Mouse (Mus musculus) gastrocnemius, adult 18-20 months (tissue): ENCODE measurements around the gene Wdr95. TPM values are rescaled to one million over a fixed set of nuclear protein-coding genes. Genes with fewer than 3 reads are reported as not detected.

Experiments used
- DNase-seq: peaks from one replicate; pipeline ENCODE4 v3.0.0; 2021; ENCODE audit warnings: low spot score
- total RNA-seq, 2 experiments: library from RNA; stranded (reverse); gene quantifications; 2 replicates each; pipeline ENCODE4 v1.2.3; 2021

The Wdr95 gene
- total RNA-seq, 2 experiments from 2014 or later = not detected

DNA sequence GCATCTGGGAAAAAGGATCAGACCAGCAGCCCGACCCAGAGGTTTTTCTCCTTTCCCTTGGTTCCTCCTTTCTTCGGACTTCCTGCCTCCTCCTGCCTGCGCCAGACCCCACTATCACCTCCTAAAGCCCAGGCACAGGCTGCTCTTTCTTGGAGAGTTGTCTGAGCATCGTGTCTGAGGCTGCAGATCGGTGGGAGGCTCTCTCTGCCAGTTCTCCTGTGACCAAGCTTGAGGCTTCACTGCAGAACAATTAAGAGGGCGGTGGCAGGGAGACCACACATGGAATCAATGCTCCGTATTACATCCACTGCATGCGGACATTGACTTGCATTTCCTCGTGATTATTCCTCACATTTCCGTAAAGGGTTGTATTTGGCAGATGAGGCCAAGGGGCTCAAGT lies 49.0 kb downstream of the Wdr95 start:
- DNase-seq = no peak

DNA sequence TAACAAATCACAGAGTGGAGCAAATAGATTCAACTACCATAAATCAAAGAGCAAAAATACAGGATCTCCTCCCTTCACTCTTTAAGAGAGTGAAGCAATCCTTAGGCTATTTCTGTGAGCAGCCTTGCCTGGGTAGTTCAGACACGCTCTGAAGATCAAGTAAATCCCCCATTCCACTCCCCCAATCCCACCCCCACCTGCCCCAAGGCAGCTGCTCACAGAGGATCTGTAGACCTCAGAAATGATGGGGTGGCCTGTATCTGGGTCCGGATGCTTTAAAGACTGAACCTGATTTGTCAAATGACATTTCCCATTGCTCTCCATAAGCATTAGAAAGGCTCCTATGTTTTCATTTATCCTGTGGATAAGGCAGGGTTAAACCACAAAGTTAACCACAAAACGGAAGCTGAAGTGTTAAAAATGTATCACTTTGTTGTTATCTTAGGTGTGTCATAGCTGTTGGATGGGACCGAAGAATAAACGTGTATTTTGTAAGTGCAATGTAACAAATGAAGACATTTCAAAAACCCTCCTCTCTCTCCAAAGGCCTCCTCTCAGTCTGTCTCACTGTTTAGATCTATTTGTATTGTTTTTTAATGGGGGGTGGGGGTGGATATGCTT lies 54.3 kb downstream of the Wdr95 start:
- DNase-seq = no peak

DNA sequence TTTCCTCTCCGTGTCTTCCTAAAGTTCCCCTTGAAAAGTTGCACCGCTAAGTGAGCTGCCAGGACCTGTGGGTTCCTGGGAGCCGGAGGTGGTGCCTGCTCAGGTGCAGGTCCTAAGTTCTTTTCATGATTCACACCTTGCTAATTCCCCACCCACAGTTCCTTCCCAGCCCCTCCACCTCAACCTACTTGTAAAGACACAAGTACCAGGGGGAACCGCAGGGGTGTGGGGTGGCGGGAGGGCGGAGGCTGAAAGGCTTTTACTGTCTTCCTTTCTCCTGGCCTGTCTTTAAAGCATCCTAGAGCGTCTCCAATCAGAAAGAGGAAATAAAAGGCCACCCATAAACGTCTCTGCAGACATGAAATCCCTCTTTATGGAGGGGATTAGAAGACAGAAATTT lies 55.0 kb downstream of the Wdr95 start:
- no peak for DNase-seq

DNA sequence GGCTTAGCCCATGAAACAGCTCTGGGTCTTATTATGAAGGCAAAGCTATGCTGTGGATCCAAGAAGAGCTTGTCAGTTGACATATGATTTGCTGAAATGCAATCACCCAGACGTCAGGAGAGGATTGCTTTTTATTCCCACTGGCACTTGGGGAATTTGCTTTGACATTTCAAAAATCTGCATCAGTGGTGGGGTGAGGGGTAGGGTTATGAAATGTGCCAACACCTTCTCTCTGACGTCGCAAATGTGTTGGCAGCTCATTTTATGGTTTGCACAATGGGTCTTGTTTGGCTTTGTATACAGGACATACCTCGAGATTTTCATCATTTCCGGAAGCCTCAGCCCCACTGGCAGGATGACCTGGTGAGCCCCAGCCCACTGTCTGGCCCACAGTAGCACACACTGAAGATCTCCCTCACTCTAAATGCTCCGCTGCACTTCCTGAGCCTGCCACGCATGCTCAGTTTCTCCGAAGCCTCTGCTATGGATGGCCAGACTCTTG lies 55.7 kb downstream of the Wdr95 start:
- no peak for DNase-seq

DNA sequence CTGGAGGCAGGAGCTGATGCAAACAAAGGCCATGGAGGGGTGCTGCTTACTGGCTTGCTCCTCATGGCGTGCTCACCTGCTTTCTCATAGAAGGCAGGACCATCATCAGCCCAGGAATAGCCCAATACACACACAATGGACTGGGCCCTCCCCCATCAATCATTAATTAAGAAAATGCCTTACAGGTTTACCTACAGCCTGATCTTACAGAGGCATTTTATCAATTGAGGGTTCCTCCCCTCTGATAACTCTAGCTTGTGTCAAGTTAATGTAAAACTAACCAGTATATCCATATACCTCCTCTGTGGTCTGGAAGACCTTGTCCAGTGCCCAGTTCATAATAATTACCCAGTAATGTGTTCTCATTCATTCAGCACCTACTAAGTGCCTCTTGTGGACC lies 56.8 kb downstream of the Wdr95 start:
- DNase-seq = no peak

DNA sequence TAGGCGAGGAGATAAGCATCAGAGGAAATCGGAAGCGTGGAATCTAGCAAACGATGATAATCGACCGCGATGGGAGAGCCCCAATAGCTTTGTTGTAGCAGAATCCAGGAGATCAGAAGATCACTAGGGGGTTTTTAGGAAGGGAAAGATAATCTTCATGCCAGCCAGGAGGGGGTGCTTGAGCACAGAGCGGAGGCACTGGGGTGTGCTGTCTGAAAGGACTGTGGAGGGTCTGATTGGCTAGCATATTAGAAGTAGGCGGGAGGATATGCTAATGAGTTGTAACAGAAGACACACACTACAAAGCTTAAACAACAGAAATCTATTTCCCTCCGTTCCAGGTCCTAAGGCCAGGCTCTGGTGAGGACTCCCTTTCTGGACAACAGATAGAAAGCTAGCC lies 57.4 kb downstream of the Wdr95 start:
- DNase-seq = no peak

DNA sequence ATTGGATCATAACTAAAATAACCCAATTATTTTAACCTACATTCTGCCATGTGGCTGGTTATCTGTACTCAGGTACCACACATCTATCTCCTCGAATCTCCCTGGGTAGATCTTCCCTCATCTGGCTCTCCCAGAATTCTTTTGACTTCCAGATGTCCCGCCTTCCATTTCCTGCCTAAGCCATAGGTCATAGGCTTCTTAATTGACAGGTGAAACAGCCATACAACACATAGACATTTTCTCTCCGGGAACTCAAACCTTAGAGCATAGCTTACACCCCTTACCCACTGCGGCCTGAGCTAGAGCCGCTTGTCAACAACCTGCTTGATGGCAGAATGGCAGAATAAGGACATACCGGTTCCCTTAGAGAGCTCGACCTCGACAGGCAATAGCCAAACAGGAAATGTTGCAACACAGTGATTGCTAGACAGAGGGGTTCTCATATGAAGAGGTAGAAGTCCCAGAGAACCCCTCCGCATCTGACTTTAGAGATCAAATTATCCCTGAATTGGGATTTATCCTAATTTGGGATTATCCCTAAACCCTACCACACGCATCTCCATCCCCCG lies 58.9 kb downstream of the Wdr95 start:
- no peak for DNase-seq

DNA sequence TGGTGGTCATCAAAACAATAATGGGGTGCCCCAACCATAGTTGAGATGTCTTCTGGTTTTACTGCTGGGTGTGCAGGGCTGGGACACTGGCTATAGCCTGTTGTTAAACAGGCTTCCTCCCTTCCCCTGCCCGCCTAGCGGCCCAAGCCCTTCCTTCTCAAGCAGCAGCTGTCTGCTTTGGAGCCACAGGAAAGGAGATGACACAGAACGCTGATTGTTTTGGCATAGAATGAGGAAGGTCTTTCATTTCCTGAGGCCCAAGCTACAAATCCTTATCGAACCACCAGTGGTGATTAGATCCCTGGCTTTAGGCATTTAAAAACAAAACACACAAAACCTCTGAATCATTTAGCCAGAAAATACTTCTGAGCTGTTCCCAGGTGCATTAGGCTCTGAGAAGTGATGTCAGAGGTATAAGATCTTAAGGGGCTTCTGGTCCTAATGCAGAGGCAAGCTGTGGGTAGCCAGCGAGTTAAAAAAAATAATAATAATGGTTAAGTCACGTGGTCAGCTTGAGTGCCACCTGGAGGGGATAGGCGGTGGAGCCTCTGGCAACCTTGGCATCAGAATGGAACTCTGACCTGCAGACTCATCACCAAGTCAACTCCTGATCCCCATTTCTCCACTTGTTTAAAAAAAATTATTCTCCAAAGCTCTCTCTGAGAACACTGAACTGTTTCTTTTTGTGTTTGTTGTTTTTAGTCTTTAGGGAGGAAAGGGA lies 60.5 kb downstream of the Wdr95 start:
- DNase-seq = no peak

DNA sequence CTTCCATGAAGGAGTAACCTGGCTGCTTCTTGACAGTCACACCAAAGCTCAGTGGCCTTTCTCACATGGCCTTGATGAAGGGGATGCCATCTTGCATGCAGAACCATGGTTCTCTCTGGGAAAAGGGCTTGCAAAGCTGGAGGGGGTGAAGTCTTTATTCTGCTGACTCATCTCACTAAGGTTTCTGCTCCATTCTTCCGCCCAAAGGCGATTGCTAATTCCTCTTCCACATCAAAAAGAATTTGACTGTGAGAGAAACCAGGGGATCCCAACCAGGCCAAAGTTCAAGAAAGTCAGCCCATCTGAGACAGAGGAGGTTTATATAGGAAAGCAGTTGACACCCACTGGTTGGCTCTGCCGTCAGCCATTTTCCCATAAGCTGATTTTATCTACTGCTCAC lies 61.5 kb downstream of the Wdr95 start:
- DNase-seq = no peak

DNA sequence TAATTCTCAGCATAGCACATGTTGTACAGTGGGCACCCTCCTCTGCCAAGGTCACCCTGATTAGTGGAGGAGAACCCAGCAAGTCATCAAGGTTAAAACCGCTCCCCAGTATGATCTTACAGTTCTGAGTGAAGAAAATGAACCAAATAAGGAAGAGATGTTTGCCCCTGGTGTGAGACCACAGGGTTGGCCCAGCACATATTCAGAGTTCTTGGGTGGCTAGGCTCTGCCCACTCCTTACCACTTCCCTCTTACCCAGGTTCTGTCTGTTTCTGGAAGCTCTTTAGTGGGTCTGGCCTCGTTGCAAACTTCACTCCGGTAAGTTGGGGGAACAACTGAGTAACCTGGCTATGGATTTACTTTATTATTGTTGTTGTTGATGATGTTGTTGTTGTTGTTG lies 65.7 kb downstream of the Wdr95 start:
- no peak for DNase-seq

DNA sequence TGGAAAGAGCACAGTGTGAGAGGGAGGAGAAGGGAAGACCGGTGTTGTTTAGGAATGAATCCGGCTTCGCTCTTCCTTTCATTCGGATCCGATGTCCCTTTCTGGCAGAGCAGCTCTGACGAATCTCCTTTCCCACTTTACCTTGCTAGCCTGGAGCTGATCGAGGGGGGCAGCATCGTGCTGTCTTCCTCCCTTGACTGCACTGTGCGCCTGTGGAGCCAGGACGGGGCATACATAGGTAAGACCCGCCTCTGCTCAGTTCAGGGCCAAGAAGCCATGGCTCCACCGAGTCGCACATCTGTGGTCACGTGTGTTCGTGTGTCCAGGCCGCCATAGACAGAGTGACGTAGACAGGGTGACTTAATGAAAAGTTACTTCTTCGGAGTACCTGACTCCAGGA lies 68.9 kb downstream of the Wdr95 start:
- no peak for DNase-seq

DNA sequence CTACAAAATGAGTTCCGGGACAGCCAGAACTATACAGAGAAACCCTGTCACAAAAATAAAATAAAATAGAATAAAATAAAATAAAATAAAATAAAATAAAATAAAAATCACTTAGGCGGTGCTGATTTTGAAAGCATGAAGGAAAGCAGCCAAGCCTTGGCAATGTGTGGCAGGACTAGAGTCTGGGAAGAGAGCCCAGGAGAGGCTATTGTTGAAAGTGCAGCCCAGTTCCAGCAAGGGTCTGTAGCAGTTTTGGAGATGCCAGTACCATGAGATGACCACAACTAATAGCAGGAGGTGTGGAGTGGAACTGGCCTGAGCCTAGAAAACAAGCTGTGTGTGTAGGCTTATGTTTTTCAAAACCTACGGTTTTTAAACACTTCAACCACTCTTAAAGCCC lies 73.5 kb downstream of the Wdr95 start:
- no peak for DNase-seq

DNA sequence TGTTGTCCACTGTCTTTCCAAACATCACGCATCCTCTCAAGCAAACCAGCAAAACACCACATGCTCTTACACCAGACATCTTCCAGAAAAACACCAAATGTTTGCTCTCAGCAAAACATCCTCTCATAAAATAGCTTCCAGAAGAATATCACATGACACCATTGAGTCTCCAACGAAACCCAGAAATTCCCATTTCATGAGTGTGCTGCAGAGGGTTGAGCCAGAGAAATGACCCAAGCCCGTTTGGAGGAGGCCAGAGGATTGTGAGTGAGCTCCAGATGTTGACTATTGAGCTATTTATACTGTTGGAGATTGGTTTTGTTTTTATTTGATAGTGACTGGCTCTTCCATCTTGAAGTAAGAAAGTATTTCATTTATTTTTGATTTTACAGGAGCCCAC lies 74.8 kb downstream of the Wdr95 start:
- no peak for DNase-seq

DNA sequence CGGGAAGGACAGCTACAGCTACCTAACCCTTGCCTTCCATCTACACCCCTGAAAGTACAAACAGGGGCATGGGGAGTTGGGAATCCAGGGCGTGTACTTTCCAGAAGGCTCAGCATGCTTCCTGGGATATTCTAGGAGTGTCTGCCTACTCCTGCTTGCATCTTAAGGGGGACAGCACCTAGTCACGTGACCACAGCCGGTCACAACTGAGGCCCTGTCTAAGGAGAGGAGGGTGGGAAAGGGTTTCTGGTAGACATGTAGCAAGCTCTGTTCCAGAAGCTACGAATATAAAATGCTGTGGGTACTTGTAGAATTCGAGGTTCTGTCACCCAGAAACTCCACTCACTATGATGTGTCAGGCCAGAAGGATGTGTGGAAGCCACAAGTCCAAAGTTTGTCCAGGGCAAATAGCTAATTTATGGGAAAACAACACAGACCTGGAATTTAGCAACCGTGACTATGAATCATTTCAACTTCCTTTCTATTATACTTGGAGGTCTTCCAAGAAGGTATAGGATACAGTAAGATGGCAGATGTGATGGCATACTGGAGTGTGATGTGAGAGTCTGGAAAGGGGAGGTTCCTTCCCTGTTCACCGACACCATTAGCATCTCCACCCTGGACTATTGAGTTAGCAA lies 78.7 kb downstream of the Wdr95 start:
- DNase-seq = no peak

DNA sequence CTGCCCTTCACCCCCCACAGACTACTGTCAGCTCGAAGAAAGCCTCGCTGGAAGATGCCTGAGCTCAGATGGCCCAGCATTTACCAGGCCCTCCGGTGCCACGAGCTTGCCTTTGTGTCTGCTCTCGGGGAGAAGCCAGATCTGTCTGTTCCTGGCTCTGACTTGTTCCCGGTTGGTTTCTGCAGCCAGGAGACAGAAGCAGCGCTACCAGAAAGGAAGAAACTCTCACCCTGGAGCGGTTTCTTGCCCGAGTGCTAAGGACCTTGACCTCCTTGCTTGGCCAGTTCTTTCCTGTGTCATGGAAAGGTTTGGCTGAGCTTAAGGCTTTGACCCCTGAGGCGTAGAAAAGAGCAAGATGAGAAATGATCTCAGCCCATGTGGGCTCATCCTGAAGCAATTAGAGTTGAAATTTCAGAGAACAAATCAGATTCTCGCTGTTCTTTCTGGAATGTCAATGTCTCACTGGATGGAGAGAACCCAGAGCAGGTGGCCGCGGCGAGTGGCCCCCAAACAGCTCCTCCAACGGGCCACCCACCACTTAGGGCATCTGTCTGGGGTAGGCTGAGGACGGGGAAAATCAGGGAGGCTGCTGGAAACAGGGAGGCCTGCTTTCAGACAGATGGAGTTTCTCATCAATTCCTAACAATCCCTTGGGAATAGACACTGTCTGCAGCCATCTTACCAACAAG lies 83.1 kb downstream of the Wdr95 start:
- peak; percentile 24 for DNase-seq

DNA sequence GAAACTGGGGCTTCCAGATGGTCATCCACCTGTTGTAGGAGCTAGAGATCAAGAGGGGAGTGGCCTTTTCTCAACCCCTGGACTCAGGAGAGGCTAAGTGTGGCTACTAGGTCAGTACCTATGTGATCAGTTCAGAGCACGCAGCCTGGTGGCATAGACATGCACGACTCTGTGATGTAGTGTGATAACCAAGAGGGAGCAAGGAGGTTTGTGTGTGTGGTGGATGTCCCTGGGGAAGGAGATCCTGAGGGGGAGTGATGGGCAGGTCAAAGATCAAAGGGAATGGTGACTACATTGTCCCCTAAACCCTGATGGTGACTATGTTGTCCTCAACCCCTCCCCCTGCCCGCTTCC lies 83.7 kb downstream of the Wdr95 start:
- no peak for DNase-seq

DNA sequence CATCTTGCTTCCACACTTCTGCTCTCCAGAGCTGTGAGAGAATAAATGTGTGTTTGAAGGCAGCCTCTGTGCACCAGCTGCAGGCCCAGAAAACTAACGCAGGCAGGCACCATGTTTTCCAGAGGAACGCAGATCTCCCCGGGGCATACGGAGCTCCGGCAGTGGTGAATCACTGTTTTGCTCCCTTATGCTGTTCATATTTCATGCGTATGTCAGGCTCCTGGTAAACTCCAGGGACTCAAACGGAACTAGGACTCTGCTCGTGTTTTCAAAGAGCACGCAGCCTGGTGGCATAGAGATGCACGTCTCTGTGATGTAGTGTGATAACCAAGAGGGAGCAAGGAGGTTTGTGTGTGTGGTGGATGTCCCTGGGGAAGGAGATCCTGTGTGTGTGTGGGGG lies 84.3 kb downstream of the Wdr95 start:
- no peak for DNase-seq

DNA sequence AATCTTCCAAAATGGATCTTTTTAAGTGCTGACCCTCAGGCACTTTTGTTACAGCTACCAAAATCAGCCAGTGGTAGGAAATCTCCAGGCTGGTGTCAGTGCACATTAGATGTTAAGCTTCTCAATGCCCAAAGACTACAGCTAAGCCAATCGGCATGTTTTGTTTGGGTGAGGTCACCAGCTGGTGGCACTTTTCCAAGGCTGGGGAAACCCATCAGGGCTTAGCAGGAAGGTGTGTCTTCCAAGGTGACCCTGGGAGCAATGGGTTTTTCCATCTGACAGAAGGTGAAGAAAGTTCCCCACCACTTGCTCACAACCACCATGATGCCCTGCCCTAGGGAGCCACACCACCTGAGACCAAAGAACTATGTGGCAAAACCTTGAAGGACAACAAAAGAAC lies 87.7 kb downstream of the Wdr95 start:
- no peak for DNase-seq

DNA sequence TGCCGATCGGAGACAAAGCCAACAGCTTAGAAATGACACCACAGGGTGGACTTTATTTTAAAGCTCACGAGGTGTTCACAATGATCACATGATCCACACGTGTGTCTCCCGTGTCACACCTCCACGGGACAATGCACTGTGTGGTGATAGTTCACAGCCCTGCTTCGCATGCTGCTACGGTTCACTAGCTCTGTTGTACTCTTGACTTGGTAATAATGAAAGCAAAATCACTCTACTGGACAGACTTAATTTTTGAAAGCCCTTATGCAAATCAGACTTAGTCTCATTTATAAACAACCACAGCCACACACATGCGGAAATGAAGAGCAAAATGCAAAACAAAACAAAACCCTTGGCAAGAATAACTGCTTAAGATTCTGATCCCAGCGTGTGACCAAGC lies 88.3 kb downstream of the Wdr95 start:
- no peak for DNase-seq

DNA sequence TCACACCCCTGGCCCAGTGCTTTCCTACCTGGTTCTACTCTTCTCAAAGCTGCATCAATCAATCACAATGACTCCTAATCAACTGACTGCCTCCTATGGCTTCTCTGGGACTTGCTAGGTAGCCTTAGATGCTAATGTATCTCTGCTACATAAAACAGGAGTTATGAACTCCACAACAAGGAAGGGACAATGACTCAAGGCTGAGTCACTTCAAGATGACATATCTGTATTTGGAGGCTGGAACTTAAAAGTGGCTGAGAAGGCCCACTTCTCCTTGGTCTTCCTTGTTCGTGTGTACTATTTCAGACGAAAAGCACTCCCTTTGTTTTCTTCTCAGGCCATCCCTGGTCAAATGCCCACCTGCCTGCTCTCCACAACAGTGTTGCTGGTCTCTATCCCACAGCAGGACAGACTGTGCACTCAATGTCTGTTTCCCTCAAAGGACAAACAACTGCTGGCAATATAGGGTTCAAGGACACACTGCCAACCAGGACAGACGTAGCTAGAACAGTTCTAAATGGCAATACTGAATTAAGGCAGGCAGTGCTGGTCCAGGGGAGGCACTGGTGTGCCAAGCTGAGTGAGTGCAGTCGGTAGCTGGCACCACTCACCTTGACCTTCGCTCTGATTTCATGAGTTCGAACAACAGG lies 89.4 kb downstream of the Wdr95 start:
- DNase-seq = no peak

DNA sequence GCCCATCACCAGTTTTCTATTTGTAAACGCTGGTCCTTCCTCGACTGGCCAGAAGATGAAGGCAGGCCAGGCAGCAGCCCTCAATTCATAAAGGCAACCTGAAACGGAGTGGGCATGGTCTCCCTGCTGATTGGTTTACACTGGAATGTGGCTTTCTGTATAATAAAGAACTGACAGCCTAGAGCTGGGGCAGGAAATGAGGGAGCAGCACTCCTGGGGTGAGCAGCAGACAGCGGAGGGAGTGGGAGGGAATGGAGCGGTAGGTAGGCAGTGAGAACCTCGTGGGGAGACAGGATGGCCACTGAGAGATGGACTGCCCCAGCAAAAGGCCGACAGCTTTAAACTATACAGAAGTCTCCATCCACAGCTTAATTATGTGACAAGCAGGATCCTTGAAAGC lies 93.7 kb downstream of the Wdr95 start:
- no peak for DNase-seq

DNA sequence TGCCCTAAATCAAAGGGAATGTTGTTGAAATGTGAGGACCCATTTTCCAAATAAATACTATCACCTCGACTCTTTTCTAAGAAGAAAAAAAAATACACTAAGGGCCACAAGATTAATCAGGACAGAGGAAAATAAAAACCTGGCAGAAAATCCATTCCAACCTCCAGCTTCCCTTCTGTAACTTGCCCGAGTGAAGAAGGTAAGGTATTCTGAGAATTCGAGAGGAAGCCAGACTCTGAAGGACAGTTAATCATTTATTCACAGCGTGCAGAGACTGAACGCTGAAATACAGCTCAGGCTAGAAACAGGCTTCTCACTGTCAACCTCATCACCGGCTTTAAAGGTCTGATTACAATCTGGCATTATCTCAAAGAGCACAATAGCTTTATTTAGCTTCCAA lies 94.2 kb downstream of the Wdr95 start:
- DNase-seq = no peak
